Mouse (Mus musculus) cortical plate, adult 2 months (tissue): ENCODE measurements around the gene 4930407I10Rik. TPM values are rescaled to one million over a fixed set of nuclear protein-coding genes. Genes with fewer than 3 reads are reported as not detected.

Experiments used
- H3K27ac ChIP-seq: fragments of 200-500 bp; 2 replicates; pipeline ENCODE4 v1.5.1; 2012; ENCODE audit warnings: low read length, control low read depth, inconsistent platforms; ENCODE audit not compliant: insufficient read depth
- H3K4me1 ChIP-seq: fragments of 200-500 bp; 2 replicates; pipeline ENCODE4 v1.6.1; 2011; ENCODE audit warnings: low read length; ENCODE audit not compliant: control insufficient read depth, insufficient read depth
- H3K4me3 ChIP-seq: fragments of 200-500 bp; 2 replicates; pipeline ENCODE4 v1.5.1; 2011; ENCODE audit warnings: mild to moderate bottlenecking, low read length, control low read depth; ENCODE audit not compliant: insufficient read depth
- CTCF ChIP-seq: fragments of 200-500 bp; IDR thresholded peaks from 2 replicates; pipeline ENCODE4 v1.5.1; 2011; ENCODE audit warnings: mild to moderate bottlenecking, control low read depth, low read length; ENCODE audit not compliant: insufficient read depth; ENCODE audit errors: extremely low read depth
- POLR2A ChIP-seq: fragments of 200-500 bp; IDR thresholded peaks from 2 replicates; pipeline ENCODE4 v1.6.1; 2011; ENCODE audit warnings: mild to moderate bottlenecking, low read length, control low read depth; ENCODE audit not compliant: insufficient read depth; ENCODE audit errors: extremely low read depth
- polyA plus RNA-seq: library from polyadenylated mRNA; depleted of rRNA; stranded (reverse); fragments of >200 nt; gene quantifications from 2 replicates; pipeline ENCODE4 v1.2.3, GENCODE M21; 2012

Gene 4930407I10Rik
- polyA plus RNA-seq, 1 experiment = not detected

DNA sequence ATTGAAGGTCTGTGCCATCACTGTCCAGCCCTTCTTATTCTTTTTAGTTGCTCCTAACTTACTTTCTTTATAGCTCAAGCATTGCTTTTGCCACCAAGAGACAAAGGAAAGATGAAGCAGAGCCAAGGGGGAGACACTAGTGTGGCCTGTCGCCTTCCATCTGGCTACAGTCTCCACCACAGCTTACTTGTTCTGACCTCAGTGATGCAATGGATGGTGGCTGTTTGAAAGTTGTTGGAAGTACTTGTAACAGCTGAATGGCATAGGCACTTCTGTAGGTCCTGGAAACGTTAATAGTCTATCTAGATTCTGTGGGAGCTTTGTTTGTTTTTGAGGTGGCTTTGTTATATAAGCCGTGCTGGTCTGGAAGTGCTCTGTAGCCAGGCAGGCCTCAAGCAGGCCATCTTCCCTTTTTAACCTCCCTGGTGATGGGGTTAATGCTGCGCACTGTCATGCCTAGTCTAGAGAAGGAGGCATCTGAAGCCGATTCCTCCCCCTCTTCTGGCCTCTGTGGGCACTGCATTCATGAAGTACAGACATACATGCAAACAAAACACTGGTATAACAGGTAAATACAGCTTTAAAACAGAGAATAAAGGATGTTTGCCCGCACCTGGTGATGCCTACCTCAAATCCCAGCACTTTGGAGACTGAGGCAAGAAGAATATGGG is 34.9 kb upstream of the 4930407I10Rik start:
- Histone ChIP-seq H3K4me3 (no peak overlapping the region), H3K27ac (no peak overlapping the region), H3K4me1 (no peaks in the 10 kb centered on the region)
- no peak for TF ChIP-seq POLR2A
- TF ChIP-seq CTCF = no peak

DNA sequence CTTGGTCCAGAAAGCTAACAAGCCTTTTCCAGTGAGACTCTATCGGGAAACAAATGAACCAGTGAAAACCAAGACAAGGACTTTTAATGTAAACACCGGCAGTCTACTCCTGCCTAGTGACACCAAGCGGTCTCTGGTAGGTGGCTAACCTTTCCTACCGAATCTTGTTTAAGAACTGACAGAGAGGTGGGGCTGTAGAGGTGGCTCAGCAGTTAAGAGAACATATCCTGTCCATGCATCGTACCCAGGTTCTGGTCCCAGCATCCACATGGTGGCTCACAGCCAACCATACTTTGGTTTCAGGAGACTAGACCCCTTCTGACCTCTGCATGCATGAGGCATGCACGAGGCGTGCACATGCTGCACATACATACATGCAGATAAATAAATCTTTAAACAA is 31.7 kb upstream of the 4930407I10Rik start:
- Histone ChIP-seq H3K27ac (no peak overlapping the region), H3K4me3 (no peak overlapping the region), H3K4me1 (no peaks in the 10 kb centered on the region)
- TF ChIP-seq POLR2A (no peak), CTCF (no peak)

DNA sequence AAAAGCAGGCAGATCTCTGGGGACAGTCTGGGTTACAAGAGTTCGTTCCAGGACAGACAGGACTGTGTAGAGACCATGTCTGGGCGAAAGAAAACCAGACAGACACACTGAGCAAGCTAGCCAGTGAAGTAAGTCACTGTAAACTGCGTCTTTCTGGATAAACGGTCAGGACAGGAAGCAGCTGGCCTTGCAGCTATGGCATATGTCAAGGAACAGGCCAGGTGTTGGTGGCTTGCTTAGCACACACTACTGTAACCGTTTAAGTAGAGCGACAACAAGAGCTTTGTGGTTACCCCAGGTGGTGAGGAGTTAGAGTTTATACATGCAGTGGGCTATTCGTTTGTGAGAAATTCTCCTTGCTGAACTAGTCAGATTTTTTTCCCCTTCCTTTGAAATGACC is 31.2 kb upstream of the 4930407I10Rik start:
- Histone ChIP-seq H3K4me3 (no peak overlapping the region), H3K4me1 (no peaks in the 10 kb centered on the region), H3K27ac (no peak overlapping the region)
- TF ChIP-seq POLR2A (no peak), CTCF (no peak)

DNA sequence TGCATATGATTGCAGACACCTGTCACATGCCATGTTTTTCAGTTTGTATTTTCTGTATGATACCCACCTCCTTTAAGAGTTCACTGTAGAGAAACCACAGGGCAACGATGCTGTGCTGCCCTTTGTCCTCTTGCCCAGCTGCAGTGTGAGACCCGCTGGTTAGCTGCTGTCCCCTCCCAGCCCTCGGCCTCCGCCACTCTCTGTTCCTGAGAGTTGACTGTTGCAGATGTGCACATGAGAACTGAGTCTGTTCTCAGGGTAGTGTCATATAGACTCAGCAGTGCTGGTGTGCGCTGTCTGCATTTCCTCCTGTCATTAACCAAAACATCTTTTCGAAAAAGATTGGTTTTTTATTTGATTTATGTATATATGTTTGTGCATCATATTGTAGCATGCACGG is 26.6 kb upstream of the 4930407I10Rik start:
- TF ChIP-seq POLR2A (no peak), CTCF (no peak)
- Histone ChIP-seq H3K4me1 (no peaks in the 10 kb centered on the region), H3K4me3 (no peak overlapping the region), H3K27ac (no peak overlapping the region)

DNA sequence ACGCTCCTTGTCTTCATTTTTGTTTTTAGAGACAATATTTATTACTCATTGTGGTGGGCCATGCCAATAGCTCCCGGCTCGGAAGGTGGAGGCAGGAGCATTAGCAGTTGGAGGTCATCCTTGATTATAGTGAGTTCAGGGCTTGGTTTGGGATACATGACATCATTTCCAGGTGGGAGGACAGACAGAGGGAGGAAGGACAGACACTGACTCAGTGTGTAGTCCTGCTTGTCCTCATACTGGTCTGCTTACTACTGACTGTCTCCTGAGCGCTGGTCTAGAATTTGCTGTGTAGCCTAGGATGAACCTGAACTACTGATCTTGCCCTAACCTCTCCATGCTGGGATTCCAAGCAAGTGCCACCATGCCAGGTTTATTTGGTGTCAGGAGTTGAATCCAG is 25.2 kb upstream of the 4930407I10Rik start, which contains the start of gene Desi1:
TSS of gene Desi1 (minus strand) at position 101 of the 400 bp plus-strand sequence.
- TF ChIP-seq CTCF (no peak), POLR2A (no peak)
- Histone ChIP-seq H3K4me3 (no peak within 1 kb of the TSS), H3K27ac (no peak within 1 kb of the TSS), H3K4me1 (no peaks in the 10 kb centered on the region)

DNA sequence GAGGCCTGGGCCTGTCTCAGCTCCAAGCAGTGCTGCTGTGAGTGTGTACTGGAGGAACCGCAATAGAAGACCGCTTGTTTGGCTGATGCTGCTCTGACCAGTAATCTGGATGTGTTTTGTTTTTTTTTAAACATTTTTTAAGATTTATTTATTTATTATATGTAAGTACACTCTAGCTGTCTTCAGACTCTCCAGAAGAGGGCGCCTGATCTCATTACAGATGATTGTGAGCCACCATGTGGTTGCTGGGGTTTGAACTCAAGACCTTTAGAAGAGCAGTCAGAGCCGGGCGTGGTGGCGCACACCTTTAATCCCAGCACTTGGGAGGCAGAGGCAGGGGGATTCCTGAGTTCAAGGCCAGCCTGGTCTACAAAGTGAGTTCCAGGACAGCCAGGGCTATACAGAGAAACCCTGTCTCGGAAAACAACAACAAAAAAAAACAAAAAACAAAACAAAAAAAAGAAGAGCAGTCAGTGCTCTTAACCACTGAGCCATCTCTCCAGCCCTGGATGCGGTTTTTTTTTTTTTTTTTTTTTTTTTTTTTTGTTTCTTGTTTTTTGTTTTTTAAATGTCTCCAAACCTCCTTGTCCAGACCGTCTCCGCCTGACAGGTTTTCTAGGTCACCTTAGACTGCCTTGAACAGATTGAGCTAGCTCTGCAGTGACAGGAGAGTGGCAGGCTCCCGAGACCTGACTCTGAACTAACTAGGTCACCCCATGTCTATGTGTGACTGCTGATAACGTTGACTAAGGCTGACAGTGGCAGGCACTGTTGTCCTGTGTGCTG is 22.9 kb upstream of the 4930407I10Rik start:
- Histone ChIP-seq H3K27ac (no peak overlapping the region), H3K4me1 (no peaks in the 10 kb centered on the region), H3K4me3 (no peak overlapping the region)
- TF ChIP-seq POLR2A (no peak), CTCF (0 out of 2 replicates have a peak, but pooled peaks have one; percentile 13)

DNA sequence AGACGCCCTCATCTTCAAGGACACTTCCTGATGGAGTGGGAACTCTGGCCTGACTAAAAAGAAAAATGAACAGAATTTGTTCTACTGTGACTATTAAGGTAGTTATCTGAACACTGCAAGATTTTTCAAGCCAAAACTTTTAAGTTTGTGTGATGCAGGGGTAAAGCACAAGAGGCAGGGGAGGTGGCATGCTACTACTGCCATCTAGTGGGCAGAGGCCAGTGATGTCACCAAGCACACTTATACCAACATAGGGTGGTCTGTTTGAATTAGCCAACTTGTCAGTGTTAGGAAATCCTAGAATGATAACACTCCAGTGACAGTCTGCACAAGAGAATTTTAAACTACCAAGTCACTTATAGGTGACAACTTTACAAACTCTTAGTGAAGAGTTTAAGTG is 18.3 kb upstream of the 4930407I10Rik start:
- no peak overlapping the region for H3K4me3 ChIP-seq
- peak; percentile 83 for TF ChIP-seq CTCF
- TF ChIP-seq POLR2A = no peak
- H3K4me1 ChIP-seq = 0 out of 2 replicates have a peak, but pooled peaks cover 2% of the 10 kb centered on the region
- no peak overlapping the region for H3K27ac ChIP-seq

DNA sequence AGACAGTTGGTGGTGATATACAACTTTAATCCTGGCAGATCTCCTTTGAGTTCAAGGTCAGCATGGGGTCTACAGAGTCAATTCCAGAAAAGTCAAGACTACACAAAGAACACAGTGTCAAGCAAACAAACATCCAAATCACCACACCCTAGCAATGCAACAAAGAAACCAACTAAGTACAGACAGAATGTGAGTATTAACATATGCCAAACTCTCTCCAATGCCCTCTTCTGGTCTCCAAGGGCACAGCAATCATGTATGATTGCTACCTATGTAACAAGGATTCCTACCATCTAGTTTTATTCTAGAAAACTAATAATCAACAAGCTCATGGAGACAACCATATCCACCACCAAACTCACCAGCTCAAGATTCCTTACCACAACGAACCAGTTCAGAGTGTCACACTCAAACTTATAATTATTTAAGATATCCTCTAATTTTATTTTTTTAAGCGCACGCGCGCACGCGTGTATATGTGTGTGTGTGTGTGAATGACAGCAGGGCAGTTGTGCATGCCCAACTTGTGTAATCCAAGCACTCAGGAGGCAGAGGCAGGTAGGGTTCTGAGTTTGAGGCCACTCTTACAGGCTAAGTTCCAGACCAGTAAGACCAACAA is 14.7 kb upstream of the 4930407I10Rik start:
- peaks cover 3% of the 10 kb centered on the region; the same call in 1 of the 2 replicates for H3K4me1 ChIP-seq
- no peak overlapping the region for H3K27ac ChIP-seq
- H3K4me3 ChIP-seq = no peak overlapping the region
- no peak for TF ChIP-seq CTCF
- TF ChIP-seq POLR2A = no peak

DNA sequence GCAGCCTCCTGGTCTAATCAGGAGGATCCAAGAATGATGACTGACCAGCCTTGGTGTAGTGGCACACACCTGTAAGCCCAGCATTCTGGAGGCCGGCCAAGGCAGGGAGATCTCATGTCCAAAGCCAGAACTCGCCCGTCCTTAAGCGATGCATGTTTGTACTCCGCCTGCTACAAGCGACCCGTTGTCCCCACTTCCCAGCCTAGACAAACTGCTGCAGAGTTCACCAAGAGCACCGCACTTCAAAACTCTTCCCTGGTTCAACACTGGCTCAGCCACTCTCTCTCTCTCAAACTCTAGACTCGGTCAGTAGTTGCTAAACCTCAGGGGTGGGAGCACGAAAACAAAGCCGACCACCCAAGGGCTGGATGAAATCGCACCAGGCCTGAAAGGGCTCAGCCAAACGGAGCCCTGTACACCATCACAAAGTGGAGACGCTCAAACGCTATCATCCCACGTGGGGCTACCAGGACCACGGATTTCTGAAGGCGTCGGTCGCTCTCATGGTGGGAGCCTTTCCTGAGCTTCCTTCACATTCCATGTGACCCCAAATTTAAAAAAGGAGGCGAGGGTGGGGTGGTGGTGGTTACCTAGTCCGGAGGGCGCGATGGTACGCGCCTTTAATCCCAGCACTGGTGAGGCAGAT is 12.6 kb upstream of the 4930407I10Rik start:
- H3K4me3 ChIP-seq = peak overlapping the region; percentile 84
- no peak for TF ChIP-seq CTCF
- TF ChIP-seq POLR2A = no peak
- no peak overlapping the region for H3K27ac ChIP-seq
- H3K4me1 ChIP-seq = peaks cover 3% of the 10 kb centered on the region; the same call in 1 of the 2 replicates
